Mouse (Mus musculus) layer of hippocampus, postnatal 25 days (tissue): ENCODE results near the gene 1190005I06Rik. TPM values are rescaled to one million over a fixed set of nuclear protein-coding genes. Genes with fewer than 3 reads are reported as not detected.

Experiments
- DNase-seq, 2 experiments: peaks; one replicate each; pipeline ENCODE4 v3.0.0; 2022; ENCODE audit warnings: mixed read lengths in 2 of 2, low spot score in 1 of 2; ENCODE audit errors: extremely low spot score in 1 of 2
- total RNA-seq, 2 experiments: library from RNA; stranded (reverse); gene quantifications; 2 replicates each; pipeline ENCODE4 v1.2.3; 2021

1190005I06Rik gene
- total RNA-seq, 2 experiments from 2014 or later = 15.2 to 15.9 TPM

DNA sequence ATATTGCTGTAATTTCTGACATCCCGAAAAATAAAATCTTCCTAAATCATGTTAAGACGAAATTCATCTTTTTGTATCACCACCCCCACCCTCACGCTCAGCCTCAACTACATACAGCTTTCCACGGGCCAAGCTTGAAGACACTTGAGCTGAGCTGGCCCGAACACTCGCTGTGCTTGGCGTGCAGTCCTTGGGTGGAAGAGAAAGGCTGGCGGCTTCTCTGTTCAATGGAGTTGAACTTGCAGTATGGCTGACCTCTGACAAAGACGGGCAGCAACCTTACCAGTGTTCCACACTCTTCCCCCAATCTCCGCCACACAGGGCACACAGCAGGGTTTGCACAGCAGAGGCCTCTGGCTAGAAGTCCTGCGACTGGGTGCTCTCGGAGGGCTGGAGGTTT lies 66.1 kb downstream of the 1190005I06Rik start:
- no peak for DNase-seq

DNA sequence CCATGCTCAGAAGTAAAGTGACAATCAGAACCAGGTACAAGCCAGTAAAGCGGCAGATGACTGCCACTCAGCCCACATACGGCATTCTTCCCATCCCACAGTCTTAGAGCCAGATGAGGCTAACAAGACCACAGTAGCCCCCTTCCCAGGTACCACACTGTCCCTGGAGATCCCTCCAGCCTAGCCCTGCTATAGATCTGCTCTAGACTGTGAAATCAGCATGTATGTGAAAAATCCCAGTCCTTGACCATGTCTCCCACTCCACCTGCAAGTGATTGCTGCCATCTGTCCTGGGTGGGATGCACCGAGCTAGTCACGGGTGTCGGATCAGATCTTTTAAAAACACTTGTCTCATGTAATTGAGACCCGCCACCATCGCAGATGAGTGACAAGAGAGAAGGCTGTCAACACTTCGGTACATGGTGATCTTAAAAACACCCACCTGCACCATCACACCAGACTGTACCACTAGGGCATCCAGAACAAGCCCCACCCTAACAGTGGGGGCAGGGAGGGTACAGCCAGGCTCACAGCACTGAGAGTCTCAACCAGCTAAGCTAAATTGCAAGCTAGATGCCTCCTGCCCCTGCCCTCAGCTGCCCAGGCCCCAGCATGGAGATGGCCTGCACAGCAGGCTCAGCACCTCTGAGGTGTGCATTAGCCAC lies 67.0 kb downstream of the 1190005I06Rik start:
- DNase-seq = peak in 1 of 2 experiments; percentile 36

DNA sequence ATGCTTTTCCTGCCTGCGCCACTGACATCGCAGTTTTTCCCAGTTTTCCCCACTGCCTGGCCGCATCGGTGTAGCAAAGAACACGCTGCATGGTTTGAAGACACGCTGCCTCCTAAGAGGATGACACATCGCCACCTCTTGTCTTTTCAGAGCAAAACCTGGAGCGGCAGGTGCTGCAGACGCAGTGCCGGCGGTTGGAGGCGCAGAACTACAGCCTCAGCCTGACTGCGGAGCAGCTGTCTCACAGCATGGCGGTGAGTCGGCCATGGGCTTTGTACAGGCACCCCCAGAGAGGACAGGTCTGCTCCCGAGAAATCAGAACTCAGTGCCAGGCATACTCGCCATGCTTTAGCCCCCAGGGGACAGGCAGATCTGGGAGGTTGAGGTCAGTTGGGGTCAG lies 69.6 kb downstream of the 1190005I06Rik start:
- DNase-seq = no peak

DNA sequence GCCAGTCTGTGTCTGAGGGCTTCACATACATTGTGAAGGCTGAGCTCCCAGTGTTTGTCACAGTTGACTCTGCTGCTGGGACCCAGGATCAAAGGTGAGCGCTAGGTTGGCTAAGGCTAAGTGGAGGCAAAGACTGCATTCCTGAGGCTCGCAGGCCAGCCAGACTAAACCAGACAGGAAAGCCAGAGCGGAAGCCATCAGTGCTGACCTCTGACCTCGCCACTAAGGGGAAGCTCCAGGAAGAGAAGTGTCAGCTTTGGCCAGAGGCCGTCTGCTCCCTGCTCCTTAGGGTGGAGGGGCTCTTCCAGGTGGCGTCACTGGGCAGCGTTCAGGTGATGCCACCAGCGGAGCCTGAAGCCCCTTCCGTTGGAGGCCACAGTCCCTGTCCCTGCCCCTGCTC lies 71.6 kb downstream of the 1190005I06Rik start:
- no peak for DNase-seq

DNA sequence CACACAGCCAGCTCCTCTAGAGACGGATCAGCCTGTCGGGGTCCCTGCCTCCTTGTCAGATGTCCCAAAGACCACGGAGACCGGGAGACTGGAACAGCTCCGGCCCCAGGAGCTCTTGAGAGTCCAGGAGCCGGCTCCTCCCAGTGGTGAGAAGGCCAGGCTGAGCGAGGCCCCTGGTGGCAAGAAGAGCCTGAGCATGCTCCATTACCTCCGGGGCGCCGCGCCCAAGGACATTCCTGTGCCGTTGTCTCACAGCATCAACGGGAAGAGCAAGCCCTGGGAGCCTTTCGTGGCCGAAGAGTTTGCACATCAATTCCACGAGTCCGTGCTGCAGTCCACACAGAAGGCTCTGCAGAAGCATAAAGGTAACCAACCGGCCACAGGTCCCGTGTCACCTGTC lies 72.5 kb downstream of the 1190005I06Rik start:
- DNase-seq = no peak

DNA sequence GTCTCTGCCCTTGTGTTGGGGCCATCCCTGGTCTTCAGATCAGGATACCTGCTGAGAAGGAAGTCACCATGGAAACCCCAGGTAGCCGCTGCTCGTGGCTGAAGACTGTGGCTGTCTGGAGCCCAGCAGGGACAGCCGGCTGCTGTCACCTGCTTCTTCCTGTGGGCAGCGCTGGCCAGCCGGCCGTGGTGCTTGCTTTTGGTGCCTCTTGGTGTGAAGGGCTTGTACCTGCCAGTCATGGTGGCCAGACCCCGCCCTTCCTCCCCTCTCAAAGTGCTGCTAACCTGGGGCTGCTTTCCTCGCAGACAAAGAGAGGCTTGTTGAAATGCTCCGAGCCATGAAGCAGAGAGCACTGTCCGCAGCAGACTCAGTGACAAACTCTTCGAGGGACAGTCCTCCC lies 73.6 kb downstream of the 1190005I06Rik start:
- DNase-seq = no peak

DNA sequence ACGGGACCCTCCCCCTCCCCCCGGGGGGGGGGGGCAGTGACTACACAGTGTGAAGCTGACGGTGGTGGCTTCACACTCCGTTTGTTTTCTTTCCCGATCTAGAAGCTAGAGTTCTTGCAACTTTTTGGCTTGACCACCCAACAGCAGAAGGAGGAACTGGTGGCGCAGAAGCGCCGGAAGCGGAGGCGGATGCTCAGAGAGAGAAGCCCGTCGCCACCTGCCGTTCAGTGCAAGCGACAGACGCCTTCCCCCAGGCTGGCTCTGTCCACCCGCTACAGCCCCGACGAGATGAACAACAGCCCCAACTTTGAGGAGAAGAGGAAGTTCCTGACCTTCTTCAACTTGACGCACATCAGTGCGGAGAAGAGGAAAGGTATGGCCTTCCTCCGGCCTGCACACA lies 74.9 kb downstream of the 1190005I06Rik start:
- DNase-seq = peak in 1 of 2 experiments; percentile 66

DNA sequence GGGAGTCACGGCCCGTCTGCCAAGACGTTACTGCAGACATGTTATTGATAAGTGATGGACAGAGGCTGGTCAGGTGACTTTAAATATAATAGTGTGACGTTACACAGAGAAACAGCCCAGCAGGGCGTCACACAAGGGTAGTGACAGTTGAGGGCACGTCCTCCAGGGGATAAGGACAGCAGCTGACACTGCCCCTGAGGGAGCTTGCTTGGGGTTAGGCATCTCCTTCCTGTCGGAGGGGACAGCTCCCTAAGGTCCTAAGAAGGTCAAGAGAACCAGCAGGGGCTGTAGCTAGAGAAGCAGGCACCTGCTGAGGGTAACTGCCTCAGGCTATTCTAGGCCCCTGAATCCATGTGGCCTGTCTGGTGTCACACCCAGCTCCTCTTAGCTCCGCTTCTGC lies 75.9 kb downstream of the 1190005I06Rik start:
- DNase-seq = no peak

DNA sequence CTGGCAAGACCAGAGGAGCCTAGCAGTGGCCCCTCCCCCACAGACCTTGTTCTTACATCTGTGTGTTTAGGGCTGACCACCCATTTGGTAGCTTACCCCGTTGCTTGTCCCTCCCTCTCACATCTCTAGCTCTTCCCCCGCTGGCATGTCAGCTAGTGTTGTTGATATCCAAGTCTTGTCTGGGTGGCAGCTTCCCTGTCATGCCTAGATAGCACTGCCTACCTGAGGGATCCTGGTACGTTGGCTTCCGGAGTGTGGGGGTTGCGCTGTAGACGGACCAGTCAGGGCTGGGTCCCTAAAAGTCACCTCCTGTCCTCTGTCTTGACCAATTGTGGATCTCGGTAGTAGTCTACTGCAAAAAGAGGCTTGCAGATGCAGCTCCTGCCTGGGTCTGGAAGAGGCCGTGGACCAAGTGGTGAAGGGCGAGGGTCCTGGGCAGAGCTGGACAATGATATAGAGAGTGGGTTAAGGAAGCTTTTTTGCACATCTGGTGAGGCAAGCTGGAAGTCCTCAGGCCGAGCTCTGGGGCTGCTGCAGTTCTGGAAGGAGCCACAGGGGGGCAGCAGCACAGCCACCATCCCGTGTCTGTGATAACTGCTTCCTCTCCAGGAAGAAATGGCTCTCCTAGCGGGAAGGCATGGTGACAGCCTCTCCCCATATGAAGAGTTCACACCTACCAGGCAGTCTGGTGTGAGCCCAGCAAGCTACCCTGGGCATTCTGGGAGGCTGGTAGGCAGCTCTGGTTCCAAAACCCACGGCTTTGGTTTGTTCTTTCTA lies 77.3 kb downstream of the 1190005I06Rik start:
- peak; percentile 82 to 90 for DNase-seq

DNA sequence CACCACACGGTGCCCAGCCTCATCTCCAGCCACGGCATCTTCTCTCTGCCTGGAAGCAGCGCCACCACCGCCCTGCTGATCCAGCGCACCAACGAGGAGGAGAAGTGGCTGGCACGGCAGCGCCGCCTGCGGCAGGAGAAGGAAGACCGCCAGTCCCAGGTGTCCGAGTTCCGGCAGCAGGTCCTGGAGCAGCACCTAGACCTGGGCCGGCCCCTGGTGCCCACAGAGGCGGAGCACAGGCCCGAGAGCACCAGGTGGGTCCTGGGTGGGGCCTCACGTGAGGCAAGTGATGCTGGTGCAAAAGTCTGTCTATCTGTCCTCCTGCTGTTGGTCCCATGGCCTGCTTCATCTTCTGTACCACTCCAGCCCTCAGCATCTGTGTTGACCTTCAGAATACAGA lies 78.3 kb downstream of the 1190005I06Rik start:
- DNase-seq = no peak

DNA sequence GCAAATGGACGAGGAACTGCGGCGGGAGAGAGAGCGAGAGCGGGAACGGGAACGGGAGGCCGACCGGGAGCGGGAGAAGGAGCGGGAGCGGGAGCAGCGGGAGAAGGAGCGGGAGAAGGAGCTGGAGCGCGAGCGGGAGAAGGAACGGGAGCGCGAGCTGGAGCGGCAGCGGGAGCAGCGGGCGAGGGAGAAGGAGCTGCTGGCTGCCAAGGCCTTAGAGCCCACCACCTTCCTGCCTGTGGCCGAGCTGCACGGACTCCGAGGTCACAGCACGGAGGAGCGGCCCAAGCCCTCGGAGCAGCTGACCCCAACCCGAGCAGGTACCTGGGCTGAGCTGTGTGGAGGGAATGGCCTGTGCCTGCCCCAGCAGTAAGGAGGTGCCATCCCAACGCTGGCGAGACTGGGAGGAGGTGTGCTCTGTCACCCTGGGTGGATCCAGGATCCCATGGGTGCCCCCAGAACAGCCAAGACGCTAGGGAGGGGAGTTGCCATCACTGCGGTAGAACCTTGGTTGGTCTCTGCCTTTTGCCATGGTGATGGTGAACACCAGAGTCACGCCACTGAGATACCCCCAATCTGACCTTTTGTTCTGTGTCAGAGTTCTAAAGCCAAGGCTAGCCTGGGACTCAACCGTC lies 79.2 kb downstream of the 1190005I06Rik start:
- no peak for DNase-seq

DNA sequence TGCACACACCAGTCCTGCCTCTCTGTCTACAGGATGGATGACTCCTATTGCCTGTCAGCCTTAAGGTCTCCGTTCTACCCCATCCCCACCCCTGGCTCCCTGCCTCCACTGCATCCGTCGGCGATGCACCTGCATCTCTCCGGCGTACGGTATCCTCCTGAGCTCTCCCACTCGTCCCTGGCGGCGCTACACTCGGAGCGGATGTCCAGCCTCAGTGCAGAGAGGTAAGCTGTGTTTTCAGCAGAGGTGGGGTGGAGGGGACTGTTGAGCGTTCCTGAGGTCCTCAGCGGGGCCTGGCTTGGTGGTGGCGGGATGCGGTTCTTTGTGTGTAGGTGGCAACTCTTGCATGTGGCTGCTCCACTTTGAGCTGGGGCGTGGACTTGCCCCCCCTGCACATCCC lies 79.7 kb downstream of the 1190005I06Rik start:
- no peak for DNase-seq

DNA sequence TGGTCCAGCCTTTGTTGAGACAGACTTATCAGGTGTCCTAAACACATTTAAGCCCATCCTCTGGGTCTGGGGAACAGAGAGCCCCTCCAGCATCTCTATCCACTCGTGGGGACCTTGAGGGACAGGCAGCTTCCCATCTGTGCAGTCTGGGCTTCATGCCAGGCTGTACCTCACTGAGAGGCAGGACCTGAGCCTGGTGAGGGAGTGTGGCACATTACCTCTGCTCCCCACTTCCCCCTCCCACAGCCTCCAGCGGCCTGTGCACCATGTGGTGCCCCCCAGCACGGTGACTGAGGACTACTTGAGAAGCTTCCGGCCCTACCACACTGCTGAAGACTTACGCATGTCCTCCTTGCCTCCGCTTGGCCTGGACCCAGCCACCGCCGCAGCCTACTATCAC lies 80.8 kb downstream of the 1190005I06Rik start:
- DNase-seq = no peak

DNA sequence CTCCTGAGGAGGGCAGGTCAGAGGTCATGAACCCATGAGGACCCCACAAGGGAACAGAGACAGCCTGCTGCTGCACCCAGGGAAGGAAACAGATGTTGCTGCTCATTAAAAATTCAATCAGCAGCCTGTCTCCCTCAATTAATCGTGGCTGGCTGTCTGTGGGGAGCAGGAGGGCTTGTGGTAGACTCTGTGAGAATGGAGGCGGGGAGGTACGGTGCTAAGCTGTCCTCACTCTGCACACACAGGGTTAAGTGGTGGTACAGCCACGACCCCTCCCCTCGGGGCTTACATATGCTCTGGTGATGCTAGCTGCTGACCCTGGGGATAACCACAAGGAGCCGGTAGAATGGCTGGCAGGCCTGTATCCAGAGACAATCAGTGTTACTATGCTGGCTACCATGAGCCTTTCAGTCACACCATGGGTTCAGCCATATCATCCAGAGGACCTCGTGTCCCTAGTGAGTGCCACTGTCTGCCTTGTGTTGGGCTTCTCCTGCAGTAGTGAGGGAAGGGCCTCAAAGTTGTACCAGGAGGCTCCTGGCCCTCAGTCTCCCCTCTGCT lies 82.2 kb downstream of the 1190005I06Rik start:
- no peak for DNase-seq

DNA sequence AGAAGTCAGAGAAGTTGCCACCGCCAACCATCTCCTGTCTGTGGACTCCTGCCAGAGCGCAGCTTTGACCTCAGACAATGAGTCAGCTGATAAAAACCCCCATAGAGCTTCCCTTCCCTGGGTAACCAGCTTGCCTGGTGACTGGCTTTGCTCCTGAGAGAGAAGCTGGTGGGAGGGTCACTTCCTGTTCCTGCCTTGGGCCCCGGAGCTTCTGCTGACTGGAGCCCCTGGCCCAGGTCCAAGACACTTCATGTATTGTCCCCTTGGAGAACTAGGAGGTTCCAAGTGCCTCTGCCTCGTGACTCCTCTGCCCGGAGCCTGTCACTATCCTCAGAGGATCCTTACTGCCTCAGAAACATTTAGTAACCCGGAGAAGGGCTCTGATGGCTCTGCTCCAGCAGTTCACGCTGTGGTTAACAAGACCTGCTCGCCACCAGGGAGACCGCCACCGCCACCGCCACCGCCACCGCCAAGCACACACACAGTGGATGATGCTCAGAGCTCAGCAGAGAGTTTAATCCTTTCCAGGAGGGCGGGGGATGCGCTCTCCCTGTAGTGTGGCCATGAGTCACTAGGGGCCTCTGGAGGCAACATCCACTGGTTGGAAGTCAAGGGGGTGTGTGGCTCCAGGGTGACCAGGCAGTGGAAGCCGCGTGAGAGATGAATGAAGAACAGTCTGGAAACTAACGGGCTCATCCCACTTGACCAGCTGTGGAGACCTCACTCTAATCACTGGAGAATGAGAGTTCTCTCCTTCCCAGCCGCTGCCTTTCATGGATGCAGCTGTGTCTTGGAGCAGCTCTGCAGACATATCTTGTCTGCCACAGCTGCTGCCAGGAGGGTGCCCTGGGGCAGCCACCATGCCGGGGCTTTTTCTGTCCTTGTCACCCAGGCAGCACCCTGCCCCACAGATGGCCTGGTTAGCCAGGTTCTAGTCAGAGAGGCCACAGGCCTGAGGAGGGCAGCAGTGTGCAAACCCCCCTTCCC lies 83.3 kb downstream of the 1190005I06Rik start:
- peak in 1 of 2 experiments; percentile 58 for DNase-seq

DNA sequence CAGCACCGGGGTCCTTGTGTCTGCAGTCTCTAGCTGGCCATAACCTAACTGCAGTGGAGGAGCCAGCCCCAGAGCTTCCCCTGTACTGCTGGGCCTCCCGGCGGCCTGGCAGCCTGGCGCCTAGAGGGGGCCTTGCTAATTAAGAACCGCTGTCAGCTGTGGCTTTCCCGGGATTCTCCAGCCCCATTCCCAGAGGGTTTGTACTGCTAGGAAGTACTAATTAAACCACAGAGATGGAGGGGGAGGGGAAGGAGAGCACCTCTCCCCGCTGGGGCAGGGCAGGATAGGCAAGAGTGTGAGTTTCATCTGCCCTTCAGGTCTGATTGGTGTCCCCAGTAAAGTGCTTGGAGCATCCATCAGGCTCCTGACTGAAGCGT lies 84.1 kb downstream of the 1190005I06Rik start:
- DNase-seq = no peak

DNA sequence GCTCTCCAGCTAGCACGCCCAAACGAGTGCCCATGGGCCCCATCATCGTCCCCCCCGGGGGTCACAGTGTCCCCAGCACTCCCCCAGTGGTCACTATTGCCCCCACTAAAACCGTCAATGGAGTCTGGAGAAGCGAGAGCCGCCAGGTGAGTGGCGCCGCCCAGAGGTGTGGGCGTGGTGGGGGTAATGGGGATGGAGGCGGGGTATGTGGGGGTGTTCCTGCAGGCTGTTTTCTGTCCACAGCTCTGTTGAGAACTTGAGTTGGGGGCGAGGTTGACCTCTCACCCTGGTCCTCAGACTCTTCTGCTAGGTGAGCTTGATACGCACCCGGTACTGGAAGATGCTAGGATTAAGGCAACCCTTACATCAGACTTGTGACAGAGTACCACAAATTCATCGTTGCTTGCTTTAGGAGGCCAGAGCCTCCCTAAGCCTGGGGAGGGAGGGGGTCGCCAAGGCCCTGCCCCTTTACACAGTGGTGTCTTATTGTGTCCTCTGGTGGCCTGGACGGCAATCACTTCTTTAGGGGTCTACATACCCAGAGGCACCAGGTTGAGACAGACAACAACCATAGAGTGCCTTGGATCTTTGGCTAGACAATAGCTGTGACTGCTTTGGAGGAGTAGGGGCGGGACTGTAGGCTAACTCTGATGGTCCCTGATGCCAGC lies 84.6 kb downstream of the 1190005I06Rik start:
- no peak for DNase-seq

DNA sequence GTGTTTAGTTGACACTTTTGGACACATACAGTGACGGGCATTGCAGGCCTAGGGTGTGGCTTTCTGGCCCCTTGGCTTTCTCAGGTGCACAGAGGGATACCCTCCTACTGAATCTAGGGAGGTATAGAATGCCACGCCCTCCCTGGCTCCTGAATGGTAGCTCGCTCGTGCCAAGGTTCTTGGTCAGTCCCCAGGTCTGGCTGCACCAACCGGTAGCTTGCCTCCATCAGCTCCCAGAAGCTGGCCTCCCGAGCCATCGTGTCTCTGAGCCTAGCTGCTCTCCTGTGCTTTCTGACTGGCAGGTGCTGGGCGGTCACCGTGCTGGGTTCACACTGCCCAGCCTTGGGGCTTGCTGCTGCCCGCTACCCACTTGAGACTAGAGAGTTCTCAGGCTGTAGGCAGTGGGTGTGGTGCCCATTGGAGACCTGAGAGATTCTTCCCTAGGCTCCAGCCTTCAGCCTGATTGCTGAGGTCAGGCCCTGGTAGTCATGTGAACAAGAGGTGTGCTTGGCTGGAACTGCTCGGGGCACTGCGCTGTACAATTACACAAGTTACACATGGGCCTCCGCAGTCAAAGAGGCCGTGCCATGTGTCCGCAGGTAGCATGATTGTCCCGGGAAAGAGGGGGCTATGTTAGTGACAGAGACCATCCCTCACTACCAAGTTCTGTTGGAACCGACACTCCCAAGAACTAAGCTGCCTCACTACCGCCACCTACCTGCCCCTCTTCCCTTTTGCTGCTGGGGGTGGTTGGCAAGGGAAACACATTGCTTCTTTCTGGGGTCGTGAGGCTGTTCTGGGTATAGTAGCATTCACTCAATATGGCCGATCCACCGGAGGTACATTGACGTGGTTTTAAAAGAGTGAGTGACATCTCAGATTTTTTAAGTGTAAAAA lies 85.6 kb downstream of the 1190005I06Rik start:
- DNase-seq = peak in 1 of 2 experiments; percentile 69

DNA sequence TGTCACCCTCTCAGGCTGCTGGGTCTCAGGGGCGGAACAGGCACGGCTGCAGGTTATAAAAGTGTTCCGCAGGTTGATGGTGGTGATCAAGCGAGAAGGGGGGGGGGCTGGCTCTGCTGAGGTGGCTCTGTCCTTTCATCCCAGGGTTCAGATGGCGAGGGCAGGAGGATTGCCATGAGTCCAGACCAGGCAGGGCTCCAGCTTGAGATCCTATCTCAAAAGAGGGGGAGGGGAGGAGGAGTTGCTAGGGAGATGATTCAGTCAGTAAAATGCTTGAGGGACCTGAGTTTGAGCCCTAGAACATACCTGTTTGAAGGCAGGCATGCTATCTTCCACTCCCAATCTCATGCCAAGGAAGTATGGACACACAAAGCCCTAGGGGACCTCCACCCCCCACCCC lies 86.9 kb downstream of the 1190005I06Rik start:
- DNase-seq = no peak
